Mouse (Mus musculus) myocyte (in vitro differentiated cells): Measurements from ENCODE around the gene Stum.

Experiments
- MAX ChIP-seq: IDR thresholded peaks from one replicate; pipeline ENCODE4 v1.6.1; 2011; ENCODE audit warnings: low read depth, mild to moderate bottlenecking, control low read depth
- MYOG ChIP-seq, 3 experiments: IDR thresholded peaks; one replicate each; pipeline ENCODE4 v1.6.1; 2011; ENCODE audit warnings: control low read depth in 2 of 3, low read depth in 2 of 3, mild to moderate bottlenecking in 2 of 3; ENCODE audit not compliant: insufficient read length in 2 of 3, control insufficient read depth in 1 of 3, insufficient read depth in 1 of 3
- POLR2A ChIP-seq: IDR thresholded peaks from one replicate; pipeline ENCODE4 v1.6.1; 2011; ENCODE audit warnings: low read depth, mild to moderate bottlenecking, control low read depth, moderate library complexity; ENCODE audit not compliant: insufficient read length
- POLR2AphosphoS2 ChIP-seq: IDR thresholded peaks from one replicate; pipeline ENCODE4 v1.6.1; 2011; ENCODE audit warnings: low read depth, control low read depth; ENCODE audit not compliant: insufficient read length
- REST ChIP-seq: IDR thresholded peaks from one replicate; pipeline ENCODE4 v1.6.1; 2011; ENCODE audit warnings: mild to moderate bottlenecking, control low read depth, moderate library complexity; ENCODE audit not compliant: insufficient read depth, insufficient read length
- TCF12 ChIP-seq: IDR thresholded peaks from one replicate; pipeline ENCODE4 v1.6.1; 2011; ENCODE audit warnings: mild to moderate bottlenecking, control low read depth; ENCODE audit not compliant: poor library complexity, insufficient read depth, severe bottlenecking
- TCF3 ChIP-seq: IDR thresholded peaks from one replicate; pipeline ENCODE4 v1.6.1; 2011; ENCODE audit warnings: low read depth, control low read depth; ENCODE audit not compliant: insufficient read length
- USF1 ChIP-seq: IDR thresholded peaks from one replicate; pipeline ENCODE4 v1.6.1; 2011; ENCODE audit warnings: low read depth, mild to moderate bottlenecking, control low read depth, moderate library complexity

- no peak for TF ChIP-seq USF1
- no peak for TF ChIP-seq POLR2A
- no peak for TF ChIP-seq MAX
- TF ChIP-seq POLR2AphosphoS2 = no peak
- no peak for TF ChIP-seq REST
- no peak for TF ChIP-seq TCF12
- TF ChIP-seq TCF3 = no peak
- no peak for TF ChIP-seq MYOG (IDR thresholded peaks at IDR 0.05; ENCODE audit: control insufficient read depth in 1 of 3, insufficient read depth in 1 of 3, insufficient read length in 2 of 3, low read depth in 2 of 3)
These were observed 95.4 kb downstream of the Stum start for GRCm38 (mm10) chr1:180387750-180388480.
